In the genomic region with DNA sequence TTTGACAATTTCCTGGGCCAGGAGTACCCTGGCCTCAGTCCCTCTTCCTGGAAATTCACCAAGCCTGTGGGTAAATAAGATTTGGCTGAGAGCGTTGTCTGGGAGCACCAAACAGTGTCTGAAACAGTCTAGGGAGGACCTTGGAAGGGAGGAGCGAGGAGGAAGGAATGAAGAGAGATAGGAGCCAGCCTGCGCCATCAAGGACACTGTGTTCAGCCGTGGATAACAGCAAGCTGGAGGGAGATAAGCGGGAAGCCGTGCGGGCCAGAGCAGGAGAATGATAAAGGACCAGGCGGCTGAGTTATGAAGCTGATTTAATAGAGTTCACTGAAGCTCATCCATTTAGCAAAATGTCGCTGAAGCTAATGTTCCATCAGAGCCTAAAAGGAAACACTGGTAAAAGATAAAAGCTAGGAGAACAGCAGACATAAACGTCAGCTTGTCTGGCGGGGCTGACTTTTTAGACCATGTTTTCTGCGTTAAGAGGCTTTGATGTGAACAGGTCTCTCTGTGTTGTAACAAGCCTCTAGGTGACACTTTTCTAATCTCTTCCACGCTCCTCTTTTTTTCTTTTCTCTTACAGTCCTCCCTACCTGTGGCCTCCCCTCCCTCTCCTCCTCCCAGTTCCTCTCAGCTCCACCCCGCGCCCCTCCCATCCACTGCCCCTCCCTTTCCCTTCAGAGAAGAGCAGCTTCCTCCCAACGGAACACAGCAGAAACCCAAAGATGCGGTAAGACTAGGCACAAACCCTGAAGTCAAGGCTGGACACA, we compare ENCODE assay signal across 1 mouse cellular context.
A peak's percentile ranks its signal among the peaks of the same experiment; 100 is the strongest.
TF ChIP-seq lines count a peak whose summit lies in the region.

No protein-coding gene starts in this region.

TF ChIP-seq in MEL, 35 proteins besides CTCF, POLR2A, EP300 and RAD21 (continued from another document):
- TF ChIP-seq ETS1 (IDR thresholded peaks at IDR 0.05; ENCODE audit: low read depth, low read length) (peak; percentile 24; the same call in 1 of the 2 replicates), TAL1 (IDR thresholded peaks at IDR 0.05; ENCODE audit: low read length) (peak; percentile 43), MYC (IDR thresholded peaks at IDR 0.05; ENCODE audit: low read depth, low read length) (no peak)
